In genomic region chr13:84348701-84348975, GRCm38 (mm10) we compare ENCODE assay signal across 8 mouse cellular contexts.
A peak's percentile ranks its signal among the peaks of the same experiment; 100 is the strongest.
DNase-seq lines count a peak whose midpoint lies in the region; ATAC-seq and TF ChIP-seq lines count a peak whose summit lies in the region.

No protein-coding gene starts in this region.

- H3K27ac ChIP-seq in cerebellum, adult 2 months (ENCODE audit: insufficient read depth, low read length): peak overlapping the region; percentile 97
- peak overlapping the region; percentile 87 for H3K27ac ChIP-seq in CH12.LX (ENCODE audit: insufficient read depth, low read depth)
- H3K27ac ChIP-seq in heart, postnatal 0 days (ENCODE audit: low read depth): peak overlapping the region; percentile 47
- H3K27ac ChIP-seq in liver, embryonic 15.5 days (replicated peaks): no peak overlapping the region

- under 1% methylated on average over 9 of the region's 9 CpGs for WGBS in cerebellum, adult 2 months
- WGBS in heart, postnatal 0 days: under 1% methylated on average over 9 of the region's 9 CpGs
- 2% methylated on average over 9 of the region's 9 CpGs for WGBS in liver, embryonic 15.5 days (ENCODE audit: insufficient replicate concordance)

- peak overlapping the region; percentile 84 for H3K9ac ChIP-seq in CH12.LX (ENCODE audit: insufficient read depth, low read depth)
- H3K9ac ChIP-seq in heart, postnatal 0 days (replicated peaks; ENCODE audit: low read depth, low read length): peak overlapping the region; percentile 35; the same call in 1 of the 2 replicates
- no peak overlapping the region for H3K9ac ChIP-seq in liver, embryonic 15.5 days

- no peak for TF ChIP-seq CTCF in cerebellum, adult 2 months (IDR thresholded peaks at IDR 0.05; ENCODE audit: borderline replicate concordance, insufficient read depth, low read depth, low read length)
- no peak for TF ChIP-seq CTCF in CH12.LX (conservative IDR thresholded peaks at IDR 0.05 in 1 of 2, IDR thresholded peaks at IDR 0.05 in 1 of 2; ENCODE audit: low read depth in 2 of 2, low read length in 2 of 2)
- TF ChIP-seq CTCF in heart, postnatal 0 days (IDR thresholded peaks at IDR 0.05; ENCODE audit: low read depth): no peak

- dilution Hi-C loops in CH12.LX (cut with MboI; ENCODE audit: extremely low pct_ligation_motif_present, extremely low pct_unique_long_range_greater_than_20kb, low sequenced_read_pairs): no loop called here

- no peak for DNase-seq in cerebellum, adult 2 months
- no peak for DNase-seq in cerebellum, adult 11 months
- DNase-seq in CH12.LX (ENCODE audit: extremely low read depth): no peak
- DNase-seq in heart, postnatal 0 days (ENCODE audit: low spot score): no peak
- no peak for DNase-seq in c-Kit-positive CD71-positive TER-119-positive erythroid progenitor cells, embryonic 14.5 days (ENCODE audit: low spot score)
- no peak for DNase-seq in layer of hippocampus, adult 11-12 months (ENCODE audit: low spot score)
- DNase-seq in thymus, postnatal 0 days (ENCODE audit: low spot score): no peak

- no peaks in the 10 kb centered on the region for H3K79me2 ChIP-seq in CH12.LX (replicated peaks; ENCODE audit: control insufficient read depth, extremely low read depth, insufficient read depth, poor library complexity, severe bottlenecking)

- no peaks in the 10 kb centered on the region for H3K36me3 ChIP-seq in CH12.LX (replicated peaks in 1 of 2; ENCODE audit: control insufficient read depth in 1 of 2, insufficient read depth in 1 of 2, low read length in 1 of 2)
- H3K36me3 ChIP-seq in heart, postnatal 0 days (replicated peaks; ENCODE audit: control insufficient read depth, insufficient read depth, low read length): no peaks in the 10 kb centered on the region
- H3K36me3 ChIP-seq in liver, embryonic 15.5 days (replicated peaks): no peaks in the 10 kb centered on the region

- ATAC-seq in heart, postnatal 0 days (ENCODE audit: insufficient read depth, low read depth): no peak
- ATAC-seq in liver, embryonic 15.5 days (ENCODE audit: insufficient read depth): no peak

- peaks cover 14% of the 10 kb centered on the region; the same call in 1 of the 2 replicates for H3K4me1 ChIP-seq in cerebellum, adult 2 months (ENCODE audit: control insufficient read depth, insufficient read depth, low read length)
- H3K4me1 ChIP-seq in CH12.LX (ENCODE audit: control insufficient read depth in 1 of 2, insufficient read depth in 2 of 2): peaks cover 4 to 22% of the 10 kb centered on the region in 2 experiments
- 0 out of 2 replicates have a peak, but pooled peaks cover 4% of the 10 kb centered on the region for H3K4me1 ChIP-seq in heart, postnatal 0 days (ENCODE audit: control insufficient read depth, insufficient read depth)
- 0 out of 2 replicates have a peak, but pooled peaks cover 8% of the 10 kb centered on the region for H3K4me1 ChIP-seq in liver, embryonic 15.5 days (replicated peaks)

- peak overlapping the region; percentile 73 for H3K4me3 ChIP-seq in cerebellum, adult 2 months (replicated peaks; ENCODE audit: insufficient read depth, low read depth, low read length)
- H3K4me3 ChIP-seq in CH12.LX (replicated peaks in 1 of 3; ENCODE audit: low read depth in 2 of 3, low read length in 2 of 3, poor library complexity in 1 of 3): peak overlapping the region; percentile 47 to 88 (median 64)
- H3K4me3 ChIP-seq in heart, postnatal 0 days (ENCODE audit: low read depth, low read length): peak overlapping the region; percentile 53
- peak overlapping the region; percentile 33 for H3K4me3 ChIP-seq in liver, embryonic 15.5 days (replicated peaks)

- in situ Hi-C loops in CH12.LX (cut with MboI; ENCODE audit: low pct_ligation_motif_present, low pct_unique_long_range_greater_than_20kb, low sequenced_read_pairs): loop anchor here (10.0 kb wide), 1 partner anchor 614 kb away; no protein-coding TSS in a partner anchor

- no peak for TF ChIP-seq EP300 in CH12.LX (IDR thresholded peaks at IDR 0.05; ENCODE audit: low read length)
- no peak for TF ChIP-seq EP300 in heart, postnatal 0 days (IDR thresholded peaks at IDR 0.05; ENCODE audit: low read depth)

- TF ChIP-seq RAD21 in CH12.LX (IDR thresholded peaks at IDR 0.05; ENCODE audit: low read depth, low read length): no peak

- H3K27me3 ChIP-seq in cerebellum, adult 2 months (ENCODE audit: control insufficient read depth, insufficient read depth, low read length): no peaks in the 10 kb centered on the region
- H3K27me3 ChIP-seq in CH12.LX (replicated peaks): no peaks in the 10 kb centered on the region
- peaks cover 39% of the 10 kb centered on the region for H3K27me3 ChIP-seq in heart, postnatal 0 days (ENCODE audit: control insufficient read depth, insufficient read depth, low read length)
- H3K27me3 ChIP-seq in liver, embryonic 15.5 days: peaks cover 73% of the 10 kb centered on the region

- H3K9me3 ChIP-seq in CH12.LX (replicated peaks; ENCODE audit: low read length): no peaks in the 10 kb centered on the region
- H3K9me3 ChIP-seq in heart, postnatal 0 days (replicated peaks; ENCODE audit: control insufficient read depth, low read length): no peaks in the 10 kb centered on the region
- H3K9me3 ChIP-seq in liver, embryonic 15.5 days (replicated peaks): no peaks in the 10 kb centered on the region

- TF ChIP-seq POLR2A in cerebellum, adult 2 months (IDR thresholded peaks at IDR 0.05; ENCODE audit: borderline replicate concordance, insufficient read depth, low read length): no peak
- TF ChIP-seq POLR2A in CH12.LX (IDR thresholded peaks at IDR 0.05; ENCODE audit: low read depth, low read length): no peak

- peak overlapping the region; percentile 80 for H3K4me2 ChIP-seq in CH12.LX (ENCODE audit: insufficient read depth, low read depth, poor library complexity, severe bottlenecking)
- peak overlapping the region; percentile 91 for H3K4me2 ChIP-seq in heart, postnatal 0 days (ENCODE audit: low read depth, low read length)
- peak overlapping the region; percentile 65 for H3K4me2 ChIP-seq in liver, embryonic 15.5 days

TF ChIP-seq in CH12.LX, 34 proteins besides CTCF, POLR2A, EP300 and RAD21:
- TF ChIP-seq ZNF384 (IDR thresholded peaks at IDR 0.05; ENCODE audit: low read depth, low read length) (no peak), SMC3 (IDR thresholded peaks at IDR 0.05; ENCODE audit: low read depth, low read length) (no peak)
